Mouse (Mus musculus): ENCODE results near the gene Tmem151a.
A peak's percentile ranks its signal among the peaks of the same experiment; 100 is the strongest.

The Tmem151a gene

GRCm38 (mm10) chr19:5085145-5085863, at the start of gene Tmem151a:
Gene Tmem151a, minus strand, starts transcription at chr19:5085531.
- no peak for DNase-seq (ENCODE audit: low spot score in 2 of 2)

GRCm38 (mm10) chr19:5131237-5131636, 45.9 kb upstream of the Tmem151a start:
- DNase-seq (ENCODE audit: low spot score in 2 of 2) = no peak

- no peak for DNase-seq (ENCODE audit: low spot score in 2 of 2)
These were observed 44.4 kb upstream of the Tmem151a start for GRCm38 (mm10) chr19:5129770-5130169.

- DNase-seq (ENCODE audit: low spot score in 2 of 2) = no peak
These were observed 38.8 kb upstream of the Tmem151a start for GRCm38 (mm10) chr19:5124055-5124614.

GRCm38 (mm10) chr19:5123241-5123640, 37.9 kb upstream of the Tmem151a start:
- DNase-seq (ENCODE audit: low spot score in 2 of 2) = no peak

GRCm38 (mm10) chr19:5122492-5122891, 37.2 kb upstream of the Tmem151a start:
- DNase-seq (ENCODE audit: low spot score in 2 of 2) = no peak

GRCm38 (mm10) chr19:5118384-5118698, 33.0 kb upstream of the Tmem151a start, which contains the start of gene Klc2:
Gene Klc2, minus strand, starts transcription at chr19:5118560.
- DNase-seq (ENCODE audit: low spot score in 2 of 2) = no peak

- DNase-seq (ENCODE audit: low spot score in 2 of 2) = peak; percentile 61 to 76
These were observed 32.4 kb upstream of the Tmem151a start for GRCm38 (mm10) chr19:5117494-5118383.

- DNase-seq (ENCODE audit: low spot score in 2 of 2) = no peak
These were observed 28.5 kb upstream of the Tmem151a start for GRCm38 (mm10) chr19:5113783-5114182.

GRCm38 (mm10) chr19:5109659-5110453, 24.5 kb upstream of the Tmem151a start:
- peak in 1 of 2 experiments; percentile 46 for DNase-seq (ENCODE audit: low spot score in 2 of 2)

GRCm38 (mm10) chr19:5108702-5109101, 23.4 kb upstream of the Tmem151a start:
- DNase-seq (ENCODE audit: low spot score in 2 of 2) = no peak

- no peak for DNase-seq (ENCODE audit: low spot score in 2 of 2)
These were observed 22.9 kb upstream of the Tmem151a start for GRCm38 (mm10) chr19:5108271-5108575.

GRCm38 (mm10) chr19:5107556-5108270, 22.4 kb upstream of the Tmem151a start:
- DNase-seq (ENCODE audit: low spot score in 2 of 2) = no peak

- peak; percentile 97 to 98 for DNase-seq (ENCODE audit: low spot score in 2 of 2)
These were observed 21.4 kb upstream of the Tmem151a start, which contains the start of gene Rab1b for GRCm38 (mm10) chr19:5106731-5107191. Gene Rab1b, minus strand, starts transcription at chr19:5107072.

- DNase-seq (ENCODE audit: low spot score in 2 of 2) = peak in 1 of 2 experiments; percentile 26
These were observed 20.7 kb upstream of the Tmem151a start for GRCm38 (mm10) chr19:5106074-5106473.

GRCm38 (mm10) chr19:5098363-5099143, 13.2 kb upstream of the Tmem151a start, which contains the start of gene Cnih2:
Gene Cnih2, minus strand, starts transcription at chr19:5098521.
- peak in 1 of 2 experiments; percentile 62 for DNase-seq (ENCODE audit: low spot score in 2 of 2)

- DNase-seq (ENCODE audit: low spot score in 2 of 2) = no peak
These were observed 12.4 kb upstream of the Tmem151a start for GRCm38 (mm10) chr19:5097521-5098362.

GRCm38 (mm10) chr19:5095887-5096474, 10.7 kb upstream of the Tmem151a start:
- no peak for DNase-seq (ENCODE audit: low spot score in 2 of 2)

All from thymus, postnatal 10 days (tissue).